Mouse (Mus musculus) kidney, postnatal 0 days (tissue): ENCODE data around the gene B4galnt1. TPM values are rescaled to one million over a fixed set of nuclear protein-coding genes. Genes with fewer than 3 reads are reported as not detected.

ENCODE experiments used
- ATAC-seq: fragments of 200-750 bp; cut with Nextera tagmentation; replicated peaks from 2 replicates; pipeline ENCODE4 v1.8.0; 2017; ENCODE audit warnings: low read depth, moderate number of reproducible peaks, moderate TSS enrichment, moderate library complexity; ENCODE audit not compliant: low FRiP score
- DNase-seq: peaks from one replicate; pipeline ENCODE4 v3.0.0-alpha.2; 2016; ENCODE audit warnings: low spot score
- H3K27ac ChIP-seq: fragments of 300-500 bp; sonication (generic); 2 replicates; pipeline ENCODE4 v1.5.1; 2014; ENCODE audit warnings: mild to moderate bottlenecking
- H3K27me3 ChIP-seq: fragments of 300-500 bp; sonication (generic); 2 replicates; pipeline ENCODE4 v1.6.1; 2014; ENCODE audit warnings: low read length, mixed read lengths; ENCODE audit not compliant: insufficient read depth
- H3K36me3 ChIP-seq: fragments of 300-500 bp; sonication (generic); 2 replicates; pipeline ENCODE4 v1.6.1; 2014; ENCODE audit warnings: low read length, mixed read lengths; ENCODE audit not compliant: insufficient read depth
- H3K4me1 ChIP-seq: fragments of 300-500 bp; sonication (generic); replicated peaks from 2 replicates; pipeline ENCODE4 v1.6.1; 2014; ENCODE audit warnings: antibody characterized with exemption, low read length, mixed read lengths; ENCODE audit not compliant: insufficient read depth
- H3K4me2 ChIP-seq: fragments of 300-500 bp; sonication (generic); 2 replicates; pipeline ENCODE4 v1.6.1; 2014; ENCODE audit warnings: mild to moderate bottlenecking, low read length, moderate library complexity, mixed read lengths
- H3K4me3 ChIP-seq: fragments of 300-500 bp; sonication (generic); replicated peaks from 2 replicates; pipeline ENCODE4 v1.5.1; 2014; ENCODE audit warnings: low read depth, low read length
- H3K9ac ChIP-seq: fragments of 300-500 bp; sonication (generic); 2 replicates; pipeline ENCODE4 v1.6.1; 2014; ENCODE audit warnings: low read depth, low read length
- H3K9me3 ChIP-seq: fragments of 300-500 bp; sonication (generic); replicated peaks from 2 replicates; pipeline ENCODE4 v1.6.1; 2016; ENCODE audit warnings: low read length, inconsistent platforms, mixed read lengths
- CTCF ChIP-seq: IDR thresholded peaks from 2 replicates; pipeline ENCODE4 v1.5.1; 2016; ENCODE audit warnings: antibody characterized with exemption, low read depth, mild to moderate bottlenecking, moderate library complexity
- WGBS: fragments of 180-500 bp; shearing (Covaris S2); extraction: QIAGEN DNeasy Blood & Tissue Kit; methylation state at CpG from one replicate; pipeline ENCODE4 v1.1.7; 2014; 5-methylcytosine and 5-hydroxymethylcytosine counted together
- polyA plus RNA-seq: library from polyadenylated mRNA; unstranded; fragments of >200 nt; fragmentation: Nextera tagmentation; extraction: Ambion mirVana; gene quantifications from 2 replicates; pipeline ENCODE4 v1.2.1, GENCODE M21; 2015

Gene B4galnt1
- polyA plus RNA-seq, 1 experiment from 2014 or later = 16.4 TPM

DNA sequence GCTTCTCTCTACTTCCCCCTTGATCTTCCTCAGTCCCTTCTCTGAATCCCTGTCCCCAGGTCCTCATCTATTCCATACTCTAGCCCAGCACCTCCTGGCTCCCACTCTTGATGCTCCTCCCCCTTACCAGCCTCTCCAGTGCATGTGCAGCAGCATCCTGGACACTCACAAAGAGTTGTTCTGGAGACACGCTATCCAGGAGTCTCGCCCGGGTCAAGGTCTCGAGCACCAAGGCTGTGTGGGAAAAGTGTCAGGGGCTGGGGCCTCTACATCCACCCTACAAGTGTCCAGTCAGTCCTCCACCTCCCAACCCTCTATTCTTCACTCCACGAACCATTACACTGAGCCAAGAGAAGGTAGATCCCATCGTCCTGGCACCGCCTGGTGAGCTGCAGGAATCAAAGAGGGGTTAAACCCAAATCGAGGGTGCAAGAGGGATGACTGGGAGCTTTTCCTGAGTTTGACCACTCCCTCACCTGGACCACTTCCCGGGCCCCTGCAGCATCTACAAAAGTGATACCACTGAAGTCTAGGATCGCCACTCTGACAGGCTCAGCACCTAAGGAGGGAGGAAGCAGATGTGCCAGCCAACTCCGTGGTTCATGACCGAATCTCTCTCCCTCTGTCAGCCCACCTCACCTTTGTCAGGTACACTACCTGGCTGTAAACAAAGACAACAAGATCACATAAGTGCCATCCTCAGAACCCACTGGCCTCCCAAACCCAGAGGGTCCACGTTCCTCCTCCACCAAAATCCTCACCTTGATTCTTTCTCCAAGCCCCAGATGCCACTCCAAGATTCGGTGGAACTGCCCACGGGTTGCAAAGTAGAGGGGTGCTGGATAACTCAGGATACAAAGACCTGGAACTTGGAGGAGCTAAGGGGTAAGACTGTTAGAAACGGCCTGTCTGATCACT lies 8.4 kb downstream of the B4galnt1 start:
- no peak for ATAC-seq
- no peak for DNase-seq

GRCm38 (mm10) chr10:127174170-127174569 lies 9.1 kb downstream of the B4galnt1 start:
- H3K27me3 ChIP-seq = peaks cover 5% of the 10 kb centered on the region
- no peaks in the 10 kb centered on the region for H3K36me3 ChIP-seq
- H3K27ac ChIP-seq = no peak overlapping the region
- ATAC-seq = no peak
- no peak overlapping the region for H3K4me3 ChIP-seq
- H3K9me3 ChIP-seq = no peaks in the 10 kb centered on the region
- no peak for TF ChIP-seq CTCF
- peaks cover 19% of the 10 kb centered on the region; the same call in 1 of the 2 replicates for H3K4me1 ChIP-seq
- no peak overlapping the region for H3K9ac ChIP-seq
- 85% methylated on average over 7 of the region's 7 CpGs for WGBS
- no peak overlapping the region for H3K4me2 ChIP-seq
- no peak for DNase-seq

More for the DNA sequence above, 8.4 kb downstream of the B4galnt1 start:
- Histone ChIP-seq H3K4me3 (no peak overlapping the region), H3K27me3 (peaks cover 4% of the 10 kb centered on the region; the same call in 1 of the 2 replicates), H3K36me3 (no peaks in the 10 kb centered on the region), H3K9ac (no peak overlapping the region), H3K4me1 (peaks cover 12% of the 10 kb centered on the region; the same call in 1 of the 2 replicates), H3K4me2 (no peak overlapping the region), H3K9me3 (no peaks in the 10 kb centered on the region), H3K27ac (no peak overlapping the region)
- TF ChIP-seq CTCF = no peak
- 81% methylated on average over 16 of the region's 16 CpGs for WGBS

- 38% methylated on average over 3 of the region's 3 CpGs for WGBS
- Histone ChIP-seq H3K4me1 (peaks cover 23% of the 10 kb centered on the region; the same call in 1 of the 2 replicates), H3K27me3 (peaks cover 11% of the 10 kb centered on the region), H3K9ac (no peak overlapping the region), H3K9me3 (no peaks in the 10 kb centered on the region), H3K36me3 (no peaks in the 10 kb centered on the region), H3K27ac (no peak overlapping the region), H3K4me2 (0 out of 2 replicates have a peak overlapping the region, but pooled peaks have one; percentile 21), H3K4me3 (no peak overlapping the region)
- ATAC-seq (no peak), DNase-seq (no peak)
- no peak; the same call in 1 of the 2 replicates for TF ChIP-seq CTCF
These were observed 11.2 kb downstream of the B4galnt1 start for GRCm38 (mm10) chr10:127176228-127176627.

DNA sequence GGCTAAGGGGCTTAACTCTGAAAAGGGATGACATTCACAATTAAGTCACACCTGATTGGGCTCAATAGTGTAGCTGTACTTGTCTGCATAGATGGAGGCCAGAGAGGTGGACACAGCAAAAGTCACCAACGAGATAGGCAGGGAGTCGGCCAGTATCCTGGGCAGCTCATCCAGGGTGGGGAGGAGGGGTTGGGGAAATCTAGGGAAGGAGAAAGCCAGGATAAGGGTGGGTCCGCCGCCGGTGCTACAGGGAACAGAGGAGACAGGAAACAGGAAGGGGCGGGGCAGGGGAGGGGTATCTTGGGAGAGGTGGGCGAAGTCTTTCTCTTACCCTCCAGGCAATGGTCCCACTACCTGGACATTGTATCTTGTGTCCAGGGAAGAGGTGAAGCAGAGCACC lies 11.7 kb downstream of the B4galnt1 start:
- H3K27me3 ChIP-seq = peaks cover 11% of the 10 kb centered on the region
- no peaks in the 10 kb centered on the region for H3K36me3 ChIP-seq
- peaks cover 23% of the 10 kb centered on the region; the same call in 1 of the 2 replicates for H3K4me1 ChIP-seq
- H3K4me2 ChIP-seq = peak overlapping the region; percentile 21
- DNase-seq (no peak), ATAC-seq (no peak)
- no peak for TF ChIP-seq CTCF
- no peaks in the 10 kb centered on the region for H3K9me3 ChIP-seq
- WGBS = 10% methylated on average over 7 of the region's 7 CpGs
- no peak overlapping the region for H3K9ac ChIP-seq
- H3K4me3 ChIP-seq = no peak overlapping the region
- no peak overlapping the region for H3K27ac ChIP-seq

- TF ChIP-seq CTCF = no peak
- no peak overlapping the region for H3K27ac ChIP-seq
- no peak for DNase-seq
- H3K4me2 ChIP-seq = peak overlapping the region; percentile 54; the same call in 1 of the 2 replicates
- H3K9me3 ChIP-seq = no peaks in the 10 kb centered on the region
- peaks cover 11% of the 10 kb centered on the region for H3K27me3 ChIP-seq
- peaks cover 23% of the 10 kb centered on the region; the same call in 1 of the 2 replicates for H3K4me1 ChIP-seq
- H3K36me3 ChIP-seq = no peaks in the 10 kb centered on the region
- WGBS = 26% methylated on average over 9 of the region's 9 CpGs
- ATAC-seq = no peak
- H3K9ac ChIP-seq = no peak overlapping the region
- no peak overlapping the region for H3K4me3 ChIP-seq
These were observed 12.2 kb downstream of the B4galnt1 start for GRCm38 (mm10) chr10:127177235-127177634.

GRCm38 (mm10) chr10:127177719-127178118 lies 12.7 kb downstream of the B4galnt1 start:
- Histone ChIP-seq H3K27ac (no peak overlapping the region), H3K27me3 (peaks cover 11% of the 10 kb centered on the region), H3K4me2 (peak overlapping the region; percentile 54), H3K4me3 (peak overlapping the region; percentile 22), H3K9me3 (no peaks in the 10 kb centered on the region), H3K4me1 (peaks cover 23% of the 10 kb centered on the region; the same call in 1 of the 2 replicates), H3K36me3 (no peaks in the 10 kb centered on the region), H3K9ac (no peak overlapping the region)
- WGBS = under 1% methylated on average over 23 of the region's 23 CpGs
- peak; percentile 92 for TF ChIP-seq CTCF
- DNase-seq = peak; percentile 90
- ATAC-seq = peak; percentile 53
